Mouse (Mus musculus) frontal cortex, postnatal 25 days (tissue): ENCODE measurements around the gene Zfp605.
"Not testable (repeated sequence)": the region's sequence is repeated elsewhere in the genome, so short reads cannot be mapped to it uniquely, and the experiment has no call there.

Experiments
- DNase-seq, 2 experiments: peaks; one replicate each; pipeline ENCODE4 v3.0.0; 2022; ENCODE audit warnings: low spot score in 2 of 2

Gene Zfp605

GRCm38 (mm10) chr5:110107581-110108304, 2.1 kb upstream of the Zfp605 start, which contains the start of gene Gtpbp6:
TSS of gene Gtpbp6 (minus strand) at chr5:110108197.
- peak; percentile 85 to 88 for DNase-seq

- no peak for DNase-seq
These were observed 1.6 kb upstream of the Zfp605 start for GRCm38 (mm10) chr5:110108305-110108628.

- DNase-seq = not testable (repeated sequence)
These were observed 12.5 kb downstream of the Zfp605 start for GRCm38 (mm10) chr5:110122380-110122779.

GRCm38 (mm10) chr5:110135293-110136086, 25.6 kb downstream of the Zfp605 start, which contains the start of gene Chfr:
TSS of gene Chfr (plus strand) at chr5:110135842.
- DNase-seq = peak; percentile 99 to 100

- no peak for DNase-seq
These were observed 26.2 kb downstream of the Zfp605 start for GRCm38 (mm10) chr5:110136087-110136464.

- DNase-seq = no peak
These were observed 27.9 kb downstream of the Zfp605 start for GRCm38 (mm10) chr5:110137816-110138215.

GRCm38 (mm10) chr5:110139325-110139724, 29.4 kb downstream of the Zfp605 start:
- DNase-seq = no peak

GRCm38 (mm10) chr5:110140424-110140823, 30.5 kb downstream of the Zfp605 start:
- no peak for DNase-seq

- no peak for DNase-seq
These were observed 32.4 kb downstream of the Zfp605 start for GRCm38 (mm10) chr5:110142309-110142708.

GRCm38 (mm10) chr5:110143007-110143406, 33.1 kb downstream of the Zfp605 start:
- no peak for DNase-seq

GRCm38 (mm10) chr5:110169374-110169773, 59.5 kb downstream of the Zfp605 start:
- DNase-seq = no peak

- peak; percentile 79 for DNase-seq
These were observed 66.6 kb downstream of the Zfp605 start, which contains the start of gene Golga3 for GRCm38 (mm10) chr5:110176362-110177020. TSS of gene Golga3 (plus strand) at chr5:110176701.

- DNase-seq = no peak
These were observed 67.1 kb downstream of the Zfp605 start for GRCm38 (mm10) chr5:110177021-110177420.

- no peak for DNase-seq
These were observed 68.7 kb downstream of the Zfp605 start for GRCm38 (mm10) chr5:110178628-110179027.
